Mouse (Mus musculus): ENCODE data around the gene 3830406C13Rik. TPM values are rescaled to one million over a fixed set of nuclear protein-coding genes. Genes with fewer than 3 reads are reported as not detected.

Gene 3830406C13Rik
- 56.5 TPM for polyA plus RNA-seq (2017; shearing (Covaris generic))

DNA sequence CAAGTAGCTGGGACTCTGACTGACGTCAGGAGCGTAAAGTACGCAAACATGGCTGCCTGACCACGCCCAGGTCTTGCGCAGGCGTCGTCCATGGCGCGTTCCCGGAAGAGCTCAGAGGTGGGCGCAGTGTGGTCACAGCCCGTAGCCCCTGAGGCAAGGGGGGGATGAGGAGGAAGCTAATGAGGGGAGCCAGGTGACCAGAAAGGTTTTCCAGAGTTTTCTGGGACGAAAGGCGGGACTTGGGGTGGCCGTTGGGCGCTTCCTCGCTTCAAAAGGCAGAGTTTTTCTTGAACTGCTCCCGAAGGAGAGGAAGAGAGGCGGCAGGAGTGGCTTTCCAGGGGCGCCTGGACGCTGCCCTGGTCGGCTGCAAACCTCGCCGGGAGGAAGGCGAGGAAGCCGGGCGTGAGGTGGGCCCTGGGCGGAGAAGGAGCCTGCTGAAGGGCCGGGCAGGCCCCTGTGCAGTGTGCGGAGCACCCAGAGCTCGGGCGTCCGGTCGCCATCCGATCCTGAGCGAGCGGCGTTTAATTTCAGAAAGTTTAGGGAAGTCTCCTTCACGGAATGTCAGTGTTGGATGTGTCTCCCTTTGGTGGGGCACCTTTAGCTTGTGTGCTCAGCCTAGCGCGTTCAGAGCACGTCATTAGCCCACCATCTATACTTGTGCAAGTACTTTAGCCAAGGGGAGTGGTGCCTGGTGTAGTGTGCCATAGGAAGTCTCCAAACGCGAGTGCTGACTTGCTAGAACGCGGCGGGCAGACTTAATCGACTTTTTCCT lies at the start of gene 3830406C13Rik:
Gene 3830406C13Rik (plus strand): TSS at position 33 of the 772 bp plus-strand sequence.

DNA sequence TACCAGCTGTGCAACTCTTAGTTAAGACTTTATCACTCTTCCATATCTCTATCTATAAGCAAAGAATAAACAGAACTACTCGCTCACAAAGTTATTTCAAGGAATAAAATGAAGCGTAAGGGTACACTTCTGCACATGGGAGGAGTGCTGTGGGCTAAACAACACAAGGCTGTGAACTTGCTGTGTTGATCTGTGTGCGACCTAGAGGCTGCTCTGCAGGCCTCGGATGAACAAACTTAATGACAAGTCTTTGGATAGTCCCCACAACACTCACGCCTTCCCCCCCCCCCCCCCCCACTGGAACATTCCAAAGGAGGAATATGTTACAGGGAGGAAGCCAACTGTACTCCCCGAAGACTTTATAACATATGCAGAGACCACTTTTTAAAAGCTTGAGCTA lies 332 bp upstream of the 3830406C13Rik start, which contains the start of gene Gm49355:
Gene Gm49355 (plus strand): TSS at position 336 of the 400 bp plus-strand sequence.

DNA sequence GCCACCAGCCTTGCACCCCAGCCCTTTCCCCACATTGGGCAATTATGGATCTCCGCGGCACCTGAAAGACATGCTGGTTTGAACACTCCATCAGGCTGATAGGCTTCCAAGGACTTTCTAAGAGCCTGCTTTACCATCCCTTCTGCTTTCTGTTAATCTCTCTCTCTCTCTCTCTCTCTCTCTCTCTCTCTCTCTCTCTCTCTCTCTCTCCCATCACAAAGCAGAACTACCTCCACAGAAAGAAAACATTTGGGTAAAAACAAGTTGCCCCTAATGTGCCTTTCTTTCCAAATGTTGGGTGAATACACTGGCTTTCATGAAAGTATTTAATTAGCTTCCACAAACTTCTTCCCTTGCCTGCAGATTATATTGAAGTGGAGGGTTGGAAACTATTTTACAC lies 64.1 kb downstream of the 3830406C13Rik start, which contains the start of gene Fezf2:
Gene Fezf2 (minus strand): TSS at position 101 of the 400 bp plus-strand sequence.

Other genes with a start within 250 kb of the 3830406C13Rik start
- 0.17 TPM for gene Gm49355, start 197 bp upstream of the 3830406C13Rik start, polyA plus RNA-seq (2017; shearing (Covaris generic))
- gene Fezf2, start 64.0 kb downstream of the 3830406C13Rik start, polyA plus RNA-seq (2017; shearing (Covaris generic)), result not detected

All from effector memory CD4-positive, alpha-beta T cell, adult 7 months (primary cell).